ENCODE assay signal across 8 mouse cellular contexts in genomic region chr19:4268566-4269361, GRCm38 (mm10). TPM values are rescaled to one million over a fixed set of nuclear protein-coding genes. Genes with fewer than 3 reads are reported as not detected.
DNase-seq lines count a peak whose midpoint lies in the region; ATAC-seq and TF ChIP-seq lines count a peak whose summit lies in the region.

TSS of gene Ssh3 (minus strand) at chr19:4269180.

- H3K4me2 ChIP-seq in heart, embryonic 12.5 days: peak within 1 kb of the TSS; percentile 80
- H3K4me2 ChIP-seq in kidney, embryonic 16.5 days (replicated peaks; ENCODE audit: low read depth, low read length): peak within 1 kb of the TSS; percentile 54
- peak within 1 kb of the TSS; percentile 87 for H3K4me2 ChIP-seq in liver, embryonic 11.5 days
- H3K4me2 ChIP-seq in stomach, postnatal 0 days (replicated peaks; ENCODE audit: low read depth): peak within 1 kb of the TSS; percentile 77

- no peak within 1 kb of the TSS for H3K27ac ChIP-seq in bone marrow, adult 2 months (ENCODE audit: control insufficient read depth, insufficient read depth, low read depth, low read length, poor library complexity)
- no peak within 1 kb of the TSS for H3K27ac ChIP-seq in heart, embryonic 12.5 days (ENCODE audit: poor library complexity, severe bottlenecking)
- H3K27ac ChIP-seq in kidney, embryonic 16.5 days (ENCODE audit: low read length): no peak within 1 kb of the TSS
- H3K27ac ChIP-seq in liver, embryonic 11.5 days (ENCODE audit: low read depth, low read length): no peak within 1 kb of the TSS
- H3K27ac ChIP-seq in stomach, postnatal 0 days (replicated peaks): peak within 1 kb of the TSS; percentile 90

- H3K4me1 ChIP-seq in bone marrow, adult 2 months (ENCODE audit: control insufficient read depth, insufficient read depth, low read length): no peaks in the 10 kb centered on the region
- H3K4me1 ChIP-seq in heart, embryonic 12.5 days (replicated peaks): peaks cover 11% of the 10 kb centered on the region
- peaks cover 7% of the 10 kb centered on the region; the same call in 1 of the 2 replicates for H3K4me1 ChIP-seq in kidney, embryonic 16.5 days (ENCODE audit: insufficient read depth, low read length)
- H3K4me1 ChIP-seq in liver, embryonic 11.5 days (replicated peaks; ENCODE audit: control insufficient read depth, insufficient read depth, low read length): peaks cover 7% of the 10 kb centered on the region
- H3K4me1 ChIP-seq in stomach, postnatal 0 days (replicated peaks; ENCODE audit: control insufficient read depth, insufficient read depth): 0 out of 2 replicates have a peak, but pooled peaks cover 2% of the 10 kb centered on the region

- H3K9ac ChIP-seq in heart, embryonic 12.5 days: peak within 1 kb of the TSS; percentile 64
- peak within 1 kb of the TSS; percentile 59 for H3K9ac ChIP-seq in kidney, embryonic 16.5 days (replicated peaks; ENCODE audit: low read length)
- H3K9ac ChIP-seq in liver, embryonic 11.5 days (ENCODE audit: low read depth, low read length): peak within 1 kb of the TSS; percentile 55
- peak within 1 kb of the TSS; percentile 72 for H3K9ac ChIP-seq in stomach, postnatal 0 days (ENCODE audit: low read length)

- 0 out of 2 replicates have a peak, but pooled peaks have one; percentile 42 for TF ChIP-seq POLR2A in bone marrow, adult 2 months (IDR thresholded peaks at IDR 0.05; ENCODE audit: borderline replicate concordance, control insufficient read depth, low read depth, low read length)

- H3K4me3 ChIP-seq in bone marrow, adult 2 months (replicated peaks; ENCODE audit: control insufficient read depth, low read depth, low read length): peak within 1 kb of the TSS; percentile 62
- peak within 1 kb of the TSS; percentile 51 for H3K4me3 ChIP-seq in heart, embryonic 12.5 days
- H3K4me3 ChIP-seq in kidney, embryonic 16.5 days (ENCODE audit: low read length): peak within 1 kb of the TSS; percentile 53
- H3K4me3 ChIP-seq in liver, embryonic 11.5 days (ENCODE audit: low read depth, low read length): peak within 1 kb of the TSS; percentile 51
- peak within 1 kb of the TSS; percentile 55 for H3K4me3 ChIP-seq in stomach, postnatal 0 days (ENCODE audit: low read depth, low read length)

- peak; percentile 85 for DNase-seq in CD4-positive helper T cell, adult 2 months (ENCODE audit: low read depth, low spot score)
- DNase-seq in liver, embryonic 11.5 days (ENCODE audit: low spot score): no peak
- DNase-seq in naive thymus-derived CD4-positive, alpha-beta T cell, adult 2 months (ENCODE audit: low read depth): peak; percentile 83
- peak; percentile 95 for DNase-seq in stomach, postnatal 0 days (ENCODE audit: low spot score)

- no peaks in the 10 kb centered on the region for H3K9me3 ChIP-seq in heart, embryonic 12.5 days (replicated peaks)
- H3K9me3 ChIP-seq in kidney, embryonic 16.5 days (ENCODE audit: low read length): no peaks in the 10 kb centered on the region
- H3K9me3 ChIP-seq in liver, embryonic 11.5 days (ENCODE audit: control insufficient read depth, low read length): no peaks in the 10 kb centered on the region
- H3K9me3 ChIP-seq in stomach, postnatal 0 days (ENCODE audit: control insufficient read depth, low read length): no peaks in the 10 kb centered on the region

- no peak for TF ChIP-seq EP300 in stomach, postnatal 0 days (optimal IDR thresholded peaks at IDR 0.05)

- peak; percentile 72 for ATAC-seq in erythroid progenitor cell, adult 5-6 weeks (replicated peaks; ENCODE audit: low FRiP score, poor library complexity, severe bottlenecking)
- ATAC-seq in heart, embryonic 12.5 days (ENCODE audit: insufficient number of reproducible peaks, low FRiP score): peak; percentile 70
- peak; percentile 97 for ATAC-seq in kidney, embryonic 16.5 days (ENCODE audit: low FRiP score, low TSS enrichment)
- peak; percentile 76 for ATAC-seq in liver, embryonic 11.5 days (replicated peaks; ENCODE audit: low FRiP score)
- ATAC-seq in stomach, postnatal 0 days (ENCODE audit: low FRiP score, low TSS enrichment): peak; percentile 96

- no peak for TF ChIP-seq CTCF in bone marrow, adult 2 months (IDR thresholded peaks at IDR 0.05; ENCODE audit: control insufficient read depth, insufficient read depth, low read length)
- TF ChIP-seq CTCF in stomach, postnatal 0 days (IDR thresholded peaks at IDR 0.05; ENCODE audit: low read depth): no peak

- H3K27me3 ChIP-seq in heart, embryonic 12.5 days (replicated peaks): peaks cover 50% of the 10 kb centered on the region
- H3K27me3 ChIP-seq in kidney, embryonic 16.5 days (ENCODE audit: insufficient read depth, low read length): no peaks in the 10 kb centered on the region
- H3K27me3 ChIP-seq in liver, embryonic 11.5 days (replicated peaks; ENCODE audit: control insufficient read depth, insufficient read depth, low read length): 0 out of 2 replicates have a peak, but pooled peaks cover 8% of the 10 kb centered on the region
- H3K27me3 ChIP-seq in stomach, postnatal 0 days (ENCODE audit: control insufficient read depth, insufficient read depth, low read length): no peaks in the 10 kb centered on the region

- H3K36me3 ChIP-seq in heart, embryonic 12.5 days: no peaks in the 10 kb centered on the region
- H3K36me3 ChIP-seq in kidney, embryonic 16.5 days (ENCODE audit: insufficient read depth, low read length): no peaks in the 10 kb centered on the region; the same call in 1 of the 2 replicates
- H3K36me3 ChIP-seq in liver, embryonic 11.5 days (ENCODE audit: control insufficient read depth, insufficient read depth, low read length): no peaks in the 10 kb centered on the region
- H3K36me3 ChIP-seq in stomach, postnatal 0 days (ENCODE audit: control insufficient read depth, insufficient read depth, low read length): 0 out of 2 replicates have a peak, but pooled peaks cover 3% of the 10 kb centered on the region

- 6% methylated on average over 46 of the region's 46 CpGs for WGBS in bone marrow, adult 2 months
- 7% methylated on average over 46 of the region's 46 CpGs for WGBS in heart, embryonic 12.5 days
- WGBS in kidney, embryonic 16.5 days: 7% methylated on average over 46 of the region's 46 CpGs
- 10% methylated on average over 46 of the region's 46 CpGs for WGBS in liver, embryonic 11.5 days
- 7% methylated on average over 44 of the region's 46 CpGs for WGBS in stomach, postnatal 0 days

RNA-seq across cellular contexts. Expression of gene Ssh3, which starts in this region (rescaled TPM):
- 16.9 and 20.7 TPM in 2 replicates for polyA plus RNA-seq in bone marrow, adult 2 months (2011; ENCODE audit: insufficient read depth, insufficient read length, low replicate concordance, missing spikeins)
- total RNA-seq in erythroid progenitor cell, adult 5-6 weeks (2015; ENCODE audit: low replicate concordance): 2.2 and 16.8 TPM in 2 replicates
- total RNA-seq in erythroid progenitor cell, adult 5-6 weeks (2017; ENCODE audit: low replicate concordance): 0.90 and 5.2 TPM in 2 replicates
- 4.5 and 4.7 TPM in 2 replicates for polyA plus RNA-seq in heart, embryonic 12.5 days (2016; fragmentation: Nextera tagmentation; extraction: Ambion mirVana)
- 22.9 and 24.3 TPM in 2 replicates for polyA plus RNA-seq in kidney, embryonic 16.5 days (2015; fragmentation: Nextera tagmentation; extraction: Ambion mirVana)
- polyA plus RNA-seq in liver, embryonic 11.5 days (2014; fragmentation: Nextera tagmentation; extraction: Ambion mirVana): 3.2 and 3.3 TPM in 2 replicates
- 36.9 and 41.0 TPM in 2 replicates for polyA plus RNA-seq in stomach, postnatal 0 days (2015; fragmentation: Nextera tagmentation; extraction: Ambion mirVana)
